Mouse (Mus musculus): ENCODE data around the gene Cacnb1.

Cacnb1 gene

GRCm38 (mm10) chr11:97987551-97988526 is 35.0 kb downstream of the Cacnb1 start:
- peak; percentile 91 for TF ChIP-seq GATA4 (IDR thresholded peaks at IDR 0.05; ENCODE audit: insufficient replicate concordance, low read length)

GRCm38 (mm10) chr11:97986738-97987465 is 35.9 kb downstream of the Cacnb1 start:
- no peak for TF ChIP-seq GATA4 (IDR thresholded peaks at IDR 0.05; ENCODE audit: insufficient replicate concordance, low read length)

GRCm38 (mm10) chr11:97985727-97986677 is 36.8 kb downstream of the Cacnb1 start, which contains the start of gene Plxdc1:
Gene Plxdc1, minus strand, starts transcription at chr11:97986444.
- TF ChIP-seq GATA4 (IDR thresholded peaks at IDR 0.05; ENCODE audit: insufficient replicate concordance, low read length) = no peak

GRCm38 (mm10) chr11:97983983-97984382 is 38.9 kb downstream of the Cacnb1 start:
- no peak for TF ChIP-seq GATA4 (IDR thresholded peaks at IDR 0.05; ENCODE audit: insufficient replicate concordance, low read length)

- TF ChIP-seq GATA4 (IDR thresholded peaks at IDR 0.05; ENCODE audit: insufficient replicate concordance, low read length) = no peak
These were observed 39.3 kb downstream of the Cacnb1 start for GRCm38 (mm10) chr11:97983506-97983905.

- no peak for TF ChIP-seq GATA4 (IDR thresholded peaks at IDR 0.05; ENCODE audit: insufficient replicate concordance, low read length)
These were observed 40.1 kb downstream of the Cacnb1 start for GRCm38 (mm10) chr11:97982721-97983120.

GRCm38 (mm10) chr11:97980531-97980966 is 42.3 kb downstream of the Cacnb1 start:
- no peak for TF ChIP-seq GATA4 (IDR thresholded peaks at IDR 0.05; ENCODE audit: insufficient replicate concordance, low read length)

- TF ChIP-seq GATA4 (IDR thresholded peaks at IDR 0.05; ENCODE audit: insufficient replicate concordance, low read length) = no peak
These were observed 42.9 kb downstream of the Cacnb1 start for GRCm38 (mm10) chr11:97979824-97980495.

GRCm38 (mm10) chr11:97978392-97978791 is 44.4 kb downstream of the Cacnb1 start:
- no peak for TF ChIP-seq GATA4 (IDR thresholded peaks at IDR 0.05; ENCODE audit: insufficient replicate concordance, low read length)

GRCm38 (mm10) chr11:97977797-97978196 is 45.0 kb downstream of the Cacnb1 start:
- TF ChIP-seq GATA4 (IDR thresholded peaks at IDR 0.05; ENCODE audit: insufficient replicate concordance, low read length) = no peak

GRCm38 (mm10) chr11:97974746-97975145 is 48.1 kb downstream of the Cacnb1 start:
- TF ChIP-seq GATA4 (IDR thresholded peaks at IDR 0.05; ENCODE audit: insufficient replicate concordance, low read length) = no peak

GRCm38 (mm10) chr11:97974141-97974540 is 48.7 kb downstream of the Cacnb1 start:
- TF ChIP-seq GATA4 (IDR thresholded peaks at IDR 0.05; ENCODE audit: insufficient replicate concordance, low read length) = no peak

GRCm38 (mm10) chr11:97972434-97972833 is 50.4 kb downstream of the Cacnb1 start:
- no peak for TF ChIP-seq GATA4 (IDR thresholded peaks at IDR 0.05; ENCODE audit: insufficient replicate concordance, low read length)

- TF ChIP-seq GATA4 (IDR thresholded peaks at IDR 0.05; ENCODE audit: insufficient replicate concordance, low read length) = no peak
These were observed 51.6 kb downstream of the Cacnb1 start for GRCm38 (mm10) chr11:97971232-97971631.
